Mouse (Mus musculus) liver, adult (tissue): ENCODE data around the gene Pnrc2.

Experiments used
- GATA4 ChIP-seq: IDR thresholded peaks from 2 replicates; pipeline ENCODE4 v1.6.1; 2014; ENCODE audit warnings: mild to moderate bottlenecking, low read length; ENCODE audit not compliant: insufficient replicate concordance

Gene Pnrc2

GRCm38 (mm10) chr4:135902606-135903242 is 29.1 kb upstream of the Pnrc2 start:
- TF ChIP-seq GATA4: no peak

- TF ChIP-seq GATA4: no peak
Observed at GRCm38 (mm10) chr4:135900008-135900407, 26.4 kb upstream of the Pnrc2 start.

- no peak for TF ChIP-seq GATA4
Observed at GRCm38 (mm10) chr4:135899050-135899448, 25.4 kb upstream of the Pnrc2 start.

- no peak for TF ChIP-seq GATA4
Observed at GRCm38 (mm10) chr4:135898380-135899049, 24.9 kb upstream of the Pnrc2 start.

GRCm38 (mm10) chr4:135896157-135896556 is 22.5 kb upstream of the Pnrc2 start:
- no peak for TF ChIP-seq GATA4

- no peak for TF ChIP-seq GATA4
Observed at GRCm38 (mm10) chr4:135895071-135895571, 21.5 kb upstream of the Pnrc2 start, which contains the start of gene Cnr2. Gene Cnr2 (plus strand): TSS chr4:135895394.

GRCm38 (mm10) chr4:135892884-135893283 is 19.2 kb upstream of the Pnrc2 start:
- TF ChIP-seq GATA4: no peak

GRCm38 (mm10) chr4:135891539-135891938 is 17.9 kb upstream of the Pnrc2 start:
- no peak for TF ChIP-seq GATA4

GRCm38 (mm10) chr4:135889884-135890283 is 16.2 kb upstream of the Pnrc2 start:
- TF ChIP-seq GATA4: no peak

- no peak for TF ChIP-seq GATA4
Observed at GRCm38 (mm10) chr4:135889146-135889883, 15.7 kb upstream of the Pnrc2 start.

GRCm38 (mm10) chr4:135888448-135889057 is 14.9 kb upstream of the Pnrc2 start:
- TF ChIP-seq GATA4: no peak

GRCm38 (mm10) chr4:135886184-135886583 is 12.5 kb upstream of the Pnrc2 start:
- TF ChIP-seq GATA4: no peak

GRCm38 (mm10) chr4:135885676-135886075 is 12.0 kb upstream of the Pnrc2 start:
- TF ChIP-seq GATA4: no peak

- TF ChIP-seq GATA4: no peak
Observed at GRCm38 (mm10) chr4:135884531-135884930, 10.9 kb upstream of the Pnrc2 start.

- no peak for TF ChIP-seq GATA4
Observed at GRCm38 (mm10) chr4:135883881-135884516, 10.3 kb upstream of the Pnrc2 start.
